Mouse (Mus musculus) heart, embryonic 11.5 days (tissue): ENCODE data around the gene D630045J12Rik. TPM values are rescaled to one million over a fixed set of nuclear protein-coding genes. Genes with fewer than 3 reads are reported as not detected.

ENCODE experiments used
- ATAC-seq: fragments of 200-750 bp; cut with Nextera tagmentation; replicated peaks from 2 replicates; pipeline ENCODE4 v1.8.0; 2017; ENCODE audit warnings: moderate library complexity; ENCODE audit not compliant: insufficient number of reproducible peaks, low FRiP score, low TSS enrichment
- H3K27ac ChIP-seq: fragments of 300-500 bp; sonication (generic); 2 replicates; pipeline ENCODE4 v1.5.1; 2014; ENCODE audit warnings: mild to moderate bottlenecking, low read depth, low read length
- H3K27me3 ChIP-seq: fragments of 300-500 bp; sonication (generic); 2 replicates; pipeline ENCODE4 v1.6.1; 2014; ENCODE audit warnings: mild to moderate bottlenecking, low read length, mixed read lengths; ENCODE audit not compliant: control insufficient read depth, insufficient read depth
- H3K36me3 ChIP-seq: fragments of 300-500 bp; sonication (generic); 2 replicates; pipeline ENCODE4 v1.6.1; 2014; ENCODE audit warnings: mild to moderate bottlenecking, low read length, moderate library complexity, mixed read lengths; ENCODE audit not compliant: control insufficient read depth, insufficient read depth
- H3K4me1 ChIP-seq: fragments of 300-500 bp; sonication (generic); 2 replicates; pipeline ENCODE4 v1.6.1; 2014; ENCODE audit warnings: low read length; ENCODE audit not compliant: control insufficient read depth, insufficient read depth
- H3K4me2 ChIP-seq: fragments of 300-500 bp; sonication (generic); 2 replicates; pipeline ENCODE4 v1.6.1; 2014; ENCODE audit warnings: mild to moderate bottlenecking, moderate library complexity
- H3K4me3 ChIP-seq: fragments of 300-500 bp; sonication (generic); 2 replicates; pipeline ENCODE4 v1.5.1; 2014; ENCODE audit warnings: low read depth, low read length
- H3K9ac ChIP-seq: fragments of 300-500 bp; sonication (generic); 2 replicates; pipeline ENCODE4 v1.6.1; 2014; ENCODE audit warnings: mild to moderate bottlenecking, low read depth, low read length, moderate library complexity
- H3K9me3 ChIP-seq: fragments of 300-500 bp; sonication (generic); replicated peaks from 2 replicates; pipeline ENCODE4 v1.6.1; 2016; ENCODE audit warnings: low read length; ENCODE audit not compliant: control insufficient read depth
- whole genome bisulfite sequencing: fragments of 180-500 bp; shearing (Covaris S2); extraction: QIAGEN DNeasy Blood & Tissue Kit; methylation state at CpG from one replicate; pipeline ENCODE4 v1.1.7; 2014; ENCODE audit not compliant: insufficient replicate concordance; 5-methylcytosine and 5-hydroxymethylcytosine counted together
- polyA plus RNA-seq: library from polyadenylated mRNA; unstranded; fragments of >200 nt; fragmentation: Nextera tagmentation; extraction: Ambion mirVana; gene quantifications from 2 replicates; pipeline ENCODE4 v1.2.1, GENCODE M21; 2014

D630045J12Rik gene
- polyA plus RNA-seq, 1 experiment from 2014 or later = 3.7 TPM

DNA sequence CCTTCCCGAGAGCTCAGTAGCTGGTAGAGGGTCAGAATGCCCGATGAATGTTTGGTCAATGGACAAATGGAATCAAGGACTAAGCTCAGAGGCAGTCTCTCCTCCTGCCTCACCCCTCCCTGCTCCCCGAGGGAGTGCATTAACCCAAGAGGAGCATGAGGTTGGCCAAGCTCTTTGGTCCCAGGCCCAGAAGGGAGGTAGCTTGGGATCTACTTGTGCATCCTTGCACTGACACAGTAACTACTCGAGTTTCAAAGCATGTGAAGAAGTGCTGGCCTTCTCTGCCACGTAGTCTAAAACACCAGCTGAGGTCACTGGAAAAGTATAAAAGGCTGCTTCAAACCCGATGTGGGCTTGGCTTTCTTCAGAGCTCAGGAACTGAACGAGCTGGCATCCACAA lies 10.7 kb upstream of the D630045J12Rik start:
- Histone ChIP-seq H3K27ac (no peak overlapping the region), H3K9me3 (no peaks in the 10 kb centered on the region), H3K4me3 (no peak overlapping the region), H3K9ac (no peak overlapping the region), H3K4me2 (no peak overlapping the region), H3K36me3 (no peaks in the 10 kb centered on the region), H3K27me3 (no peaks in the 10 kb centered on the region), H3K4me1 (no peaks in the 10 kb centered on the region)
- ATAC-seq = no peak
- WGBS = 64% methylated on average over 7 of the region's 7 CpGs

GRCm38 (mm10) chr6:38263393-38264159 lies 9.8 kb upstream of the D630045J12Rik start:
- Histone ChIP-seq H3K9ac (no peak overlapping the region), H3K27me3 (no peaks in the 10 kb centered on the region), H3K4me1 (no peaks in the 10 kb centered on the region), H3K36me3 (no peaks in the 10 kb centered on the region), H3K4me2 (no peak overlapping the region), H3K27ac (no peak overlapping the region), H3K9me3 (no peaks in the 10 kb centered on the region), H3K4me3 (no peak overlapping the region)
- ATAC-seq = no peak
- 61% methylated on average over 5 of the region's 5 CpGs for WGBS

DNA sequence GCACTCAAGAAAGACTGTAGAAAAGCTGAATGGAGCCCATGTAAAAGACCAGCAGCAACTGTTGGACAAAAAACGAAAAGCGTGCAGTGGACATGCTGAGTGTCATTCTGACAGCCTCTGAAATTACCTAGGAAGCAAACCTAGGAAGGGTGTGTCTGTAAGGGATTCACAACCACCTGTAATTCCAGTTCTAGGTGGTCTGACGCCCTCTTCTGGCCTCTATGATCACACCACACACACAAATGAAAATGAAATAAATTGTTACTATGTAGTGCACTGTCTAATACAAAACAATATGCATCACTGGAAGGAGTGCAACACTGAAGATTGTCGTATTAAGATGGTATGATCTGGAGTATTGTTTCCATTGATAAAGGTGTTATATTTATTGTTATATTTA lies 8.1 kb upstream of the D630045J12Rik start:
- Histone ChIP-seq H3K27ac (no peak overlapping the region), H3K4me1 (no peaks in the 10 kb centered on the region), H3K9ac (no peak overlapping the region), H3K9me3 (no peaks in the 10 kb centered on the region), H3K4me3 (no peak overlapping the region), H3K4me2 (no peak overlapping the region), H3K36me3 (no peaks in the 10 kb centered on the region), H3K27me3 (no peaks in the 10 kb centered on the region)
- WGBS = 62% methylated on average over 4 of the region's 4 CpGs
- no peak for ATAC-seq

- 0 out of 2 replicates have a peak, but pooled peaks cover 3% of the 10 kb centered on the region for H3K27me3 ChIP-seq
- WGBS = 91% methylated on average over 8 of the region's 8 CpGs
- no peak for ATAC-seq
- H3K4me2 ChIP-seq = no peak overlapping the region
- no peaks in the 10 kb centered on the region for H3K36me3 ChIP-seq
- H3K4me1 ChIP-seq = peaks cover 5% of the 10 kb centered on the region; the same call in 1 of the 2 replicates
- H3K4me3 ChIP-seq = no peak overlapping the region
- no peaks in the 10 kb centered on the region for H3K9me3 ChIP-seq
- H3K9ac ChIP-seq = no peak overlapping the region
- no peak overlapping the region for H3K27ac ChIP-seq
These were observed 3.7 kb upstream of the D630045J12Rik start for GRCm38 (mm10) chr6:38257506-38257905.

DNA sequence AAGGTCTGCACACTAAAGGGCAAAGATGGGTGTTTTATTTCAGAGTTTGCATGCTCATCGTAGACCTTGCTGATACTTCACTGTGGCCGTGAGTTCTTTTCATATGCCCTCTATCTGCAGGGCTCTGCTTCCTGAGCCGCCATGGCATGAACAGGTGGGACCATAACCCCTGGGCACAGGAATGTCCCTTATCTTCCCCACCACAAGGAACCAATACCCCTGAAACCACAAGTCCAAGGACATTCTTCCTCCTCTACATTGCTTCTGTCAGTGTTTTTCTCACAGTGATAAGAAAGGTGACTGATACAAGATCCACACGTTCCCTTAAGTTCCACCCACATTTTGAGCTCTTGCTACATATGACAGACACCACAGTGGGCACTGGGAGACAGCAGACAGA lies 3.0 kb upstream of the D630045J12Rik start:
- no peak overlapping the region for H3K9ac ChIP-seq
- H3K27me3 ChIP-seq = 0 out of 2 replicates have a peak, but pooled peaks cover 5% of the 10 kb centered on the region
- H3K4me1 ChIP-seq = peaks cover 8% of the 10 kb centered on the region; the same call in 1 of the 2 replicates
- H3K27ac ChIP-seq = no peak overlapping the region
- H3K9me3 ChIP-seq = no peaks in the 10 kb centered on the region
- WGBS = 63% methylated on average over 4 of the region's 4 CpGs
- no peak for ATAC-seq
- no peak overlapping the region for H3K4me2 ChIP-seq
- H3K4me3 ChIP-seq = no peak overlapping the region
- no peaks in the 10 kb centered on the region for H3K36me3 ChIP-seq

DNA sequence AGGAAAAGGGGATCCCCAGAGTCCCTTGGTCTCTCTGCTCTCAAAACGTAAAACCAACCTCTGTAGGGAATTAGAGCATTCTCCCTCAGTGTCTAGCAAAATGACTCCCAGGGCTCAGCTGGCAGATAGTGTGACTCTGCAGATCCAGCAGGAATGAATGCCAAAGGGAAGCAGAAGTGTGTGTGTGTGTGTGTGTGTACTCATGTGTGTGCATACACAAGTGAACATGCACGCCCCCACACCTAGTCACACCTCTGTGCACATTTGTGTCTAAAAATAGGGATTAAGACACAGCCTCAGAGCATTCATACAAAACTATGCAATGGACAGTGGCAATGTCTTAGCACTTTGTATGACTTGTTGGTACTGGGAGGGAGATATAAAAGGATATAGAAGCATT lies 2.0 kb upstream of the D630045J12Rik start:
- 73% methylated on average over 2 of the region's 2 CpGs for WGBS
- H3K4me3 ChIP-seq = no peak overlapping the region
- ATAC-seq = no peak
- no peaks in the 10 kb centered on the region for H3K36me3 ChIP-seq
- no peaks in the 10 kb centered on the region for H3K9me3 ChIP-seq
- H3K4me2 ChIP-seq = no peak overlapping the region
- H3K4me1 ChIP-seq = peaks cover 8% of the 10 kb centered on the region; the same call in 1 of the 2 replicates
- H3K27ac ChIP-seq = no peak overlapping the region
- H3K9ac ChIP-seq = no peak overlapping the region
- 0 out of 2 replicates have a peak, but pooled peaks cover 5% of the 10 kb centered on the region for H3K27me3 ChIP-seq

DNA sequence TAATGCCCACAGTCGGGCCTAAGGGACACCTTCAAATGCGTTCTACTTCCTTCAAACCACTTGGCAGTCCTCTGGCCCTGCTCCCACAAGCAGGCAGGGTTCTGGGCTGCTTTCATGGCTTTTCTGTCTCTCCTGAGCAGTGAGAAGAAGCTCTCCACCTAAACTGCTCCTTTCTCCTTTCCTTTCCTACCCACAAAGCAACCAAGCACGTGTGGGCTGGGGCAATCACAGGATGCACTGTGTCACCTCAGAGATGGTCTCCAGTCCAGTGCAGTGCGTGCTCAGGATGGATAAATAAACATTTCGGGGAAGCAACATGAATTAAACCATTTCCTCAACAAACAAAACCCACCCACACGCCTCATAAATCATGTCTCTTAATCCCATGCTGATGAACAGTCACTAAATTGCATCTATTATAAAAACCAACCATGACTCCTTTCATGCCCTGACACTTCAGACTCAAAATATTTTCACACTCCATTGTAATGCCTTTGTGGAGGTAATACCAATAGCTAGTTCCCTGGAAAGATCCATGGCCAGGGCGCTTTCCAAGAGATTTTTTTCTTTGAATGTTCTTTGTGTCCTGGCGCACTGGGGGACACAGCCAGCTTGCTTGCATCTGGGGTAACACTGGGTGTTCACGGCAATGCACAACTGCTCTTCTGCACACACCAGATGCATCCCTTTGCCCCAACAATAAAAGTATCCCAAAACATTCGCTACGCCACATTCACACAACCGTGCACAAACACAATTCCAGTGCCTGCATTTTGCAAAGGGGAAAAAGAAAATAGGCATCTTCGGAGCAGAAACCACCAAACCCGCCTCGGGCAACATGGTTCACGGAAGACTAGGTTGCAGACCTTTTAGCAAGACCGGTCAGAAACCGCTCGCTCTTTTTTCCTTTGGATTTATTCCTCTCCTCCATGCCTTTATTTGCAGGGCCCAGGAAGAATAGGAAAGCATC lies 758 bp downstream of the D630045J12Rik start:
- Histone ChIP-seq H3K4me2 (peak overlapping the region; percentile 94), H3K36me3 (no peaks in the 10 kb centered on the region), H3K9me3 (no peaks in the 10 kb centered on the region), H3K27me3 (0 out of 2 replicates have a peak, but pooled peaks cover 5% of the 10 kb centered on the region), H3K9ac (peak overlapping the region; percentile 88), H3K4me3 (peak overlapping the region; percentile 80), H3K4me1 (peaks cover 8% of the 10 kb centered on the region; the same call in 1 of the 2 replicates), H3K27ac (0 out of 2 replicates have a peak overlapping the region, but pooled peaks have one; percentile 24)
- no peak for ATAC-seq
- 19% methylated on average over 19 of the region's 19 CpGs for WGBS

- 0 out of 2 replicates have a peak, but pooled peaks cover 5% of the 10 kb centered on the region for H3K27me3 ChIP-seq
- H3K4me2 ChIP-seq = no peak overlapping the region
- H3K9me3 ChIP-seq = no peaks in the 10 kb centered on the region
- 0 out of 2 replicates have a peak overlapping the region, but pooled peaks have one; percentile 2 for H3K4me3 ChIP-seq
- ATAC-seq = no peak
- H3K27ac ChIP-seq = no peak overlapping the region
- 75% methylated on average over 10 of the region's 10 CpGs for WGBS
- peaks cover 8% of the 10 kb centered on the region; the same call in 1 of the 2 replicates for H3K4me1 ChIP-seq
- H3K9ac ChIP-seq = no peak overlapping the region
- H3K36me3 ChIP-seq = no peaks in the 10 kb centered on the region
These were observed 1.7 kb downstream of the D630045J12Rik start for GRCm38 (mm10) chr6:38252139-38252538.
